In genomic region chr17:13661023-13661422, GRCm38 (mm10) we compare ENCODE assay signal across 11 mouse cellular contexts.
"Had no signal": no experiment of that assay in that cellular context is flagged by ENCODE, and none has a peak within 500 bp of the region (broad histone marks: within the 10 kb centered on the region; RNA-seq: fewer than 3 reads in every experiment).

No protein-coding gene starts in this region.

- H3K36me3 ChIP-seq: limb, embryonic 13.5 days; lung, embryonic 15.5 days; midbrain, embryonic 13.5 days; stomach, embryonic 15.5 days had no signal

- H3K27me3 ChIP-seq: limb, embryonic 13.5 days; lung, embryonic 15.5 days; midbrain, embryonic 13.5 days; stomach, embryonic 15.5 days had no signal

- H3K4me3 ChIP-seq: layer of hippocampus, adult 2 months; limb, embryonic 13.5 days; lung, embryonic 15.5 days; midbrain, embryonic 13.5 days; stomach, embryonic 15.5 days had no signal

- H3K27ac ChIP-seq: limb, embryonic 13.5 days; liver, embryonic 14.5 days; lung, embryonic 15.5 days; midbrain, embryonic 13.5 days; stomach, embryonic 15.5 days had no signal

- DNase-seq: kidney, adult 18-20 months; kidney, postnatal 10 days; kidney, postnatal 4 days; lung, postnatal 14 days; right cerebral cortex, postnatal 14 days had no signal

- H3K9me3 ChIP-seq: limb, embryonic 13.5 days; lung, embryonic 15.5 days; midbrain, embryonic 13.5 days; stomach, embryonic 15.5 days had no signal

- H3K4me2 ChIP-seq: limb, embryonic 13.5 days; lung, embryonic 15.5 days; midbrain, embryonic 13.5 days; stomach, embryonic 15.5 days had no signal

- ATAC-seq: midbrain, embryonic 13.5 days had no signal

- H3K9ac ChIP-seq: limb, embryonic 13.5 days; liver, embryonic 14.5 days; lung, embryonic 15.5 days; midbrain, embryonic 13.5 days; stomach, embryonic 15.5 days had no signal
